Mouse (Mus musculus) monocyte, adult 59 days (primary cell): ENCODE data around the gene Olfr796. TPM values are rescaled to one million over a fixed set of nuclear protein-coding genes. Genes with fewer than 3 reads are reported as not detected.

Experiments used
- total RNA-seq, 2 experiments: library from RNA; stranded (reverse); gene quantifications; one replicate each; pipeline ENCODE4 v1.2.4; 2023

Olfr796 gene
- total RNA-seq, result not detected

GRCm38 (mm10) chr10:129612470-129612869 is at the start of gene Olfr796:
Olfr796 (minus strand) TSS chr10:129612570.

GRCm38 (mm10) chr10:129657394-129657793 is 45.0 kb upstream of the Olfr796 start, which contains the start of gene Olfr800:
Olfr800 (plus strand) TSS chr10:129657694.

GRCm38 (mm10) chr10:129637184-129637583 is 24.8 kb upstream of the Olfr796 start, which contains the start of gene Olfr799:
Olfr799 (plus strand) TSS chr10:129637484.

GRCm38 (mm10) chr10:129627834-129628233 is 15.5 kb upstream of the Olfr796 start, which contains the start of gene Olfr798:
Olfr798 (minus strand) TSS chr10:129627934.

GRCm38 (mm10) chr10:129567355-129567754 is 45.0 kb downstream of the Olfr796 start, which contains the start of gene Olfr794:
Olfr794 (plus strand) TSS chr10:129567655.

Other genes with a start within 250 kb of the Olfr796 start
- gene Olfr784, start 228.5 kb downstream of the Olfr796 start, total RNA-seq, result not detected
- gene Olfr785, start 207.1 kb downstream of the Olfr796 start, total RNA-seq, result not detected
- gene Olfr786, start 185.3 kb downstream of the Olfr796 start, total RNA-seq, result not detected
- not detected for gene Olfr787, start 150.7 kb downstream of the Olfr796 start, total RNA-seq
- gene Olfr788, start 141.6 kb downstream of the Olfr796 start, total RNA-seq, result not detected
- gene Olfr789, start 127.8 kb downstream of the Olfr796 start, total RNA-seq, result not detected
- not detected for gene Olfr790, start 114.1 kb downstream of the Olfr796 start, total RNA-seq
- gene Olfr791, start 90.8 kb downstream of the Olfr796 start, total RNA-seq, result not detected
- not detected for gene Olfr792, start 73.4 kb downstream of the Olfr796 start, total RNA-seq
- not detected for gene Olfr794, start 44.9 kb downstream of the Olfr796 start, total RNA-seq
- not detected for gene Olfr798, start 15.4 kb upstream of the Olfr796 start, total RNA-seq
- gene Olfr799, start 24.9 kb upstream of the Olfr796 start, total RNA-seq, result not detected
- gene Olfr800, start 45.1 kb upstream of the Olfr796 start, total RNA-seq, result not detected
- gene Olfr801, start 61.3 kb upstream of the Olfr796 start, total RNA-seq, result not detected
- not detected for gene Olfr802, start 75.6 kb upstream of the Olfr796 start, total RNA-seq
- not detected for gene Olfr803, start 81.7 kb upstream of the Olfr796 start, total RNA-seq
- not detected for gene Olfr804, start 90.6 kb upstream of the Olfr796 start, total RNA-seq
- not detected for gene Olfr805, start 116.8 kb upstream of the Olfr796 start, total RNA-seq
- gene Olfr806, start 129.4 kb upstream of the Olfr796 start, total RNA-seq, result not detected
- not detected for gene Olfr807, start 145.2 kb upstream of the Olfr796 start, total RNA-seq
- gene Olfr808, start 152.9 kb upstream of the Olfr796 start, total RNA-seq, result not detected
- gene Olfr809, start 162.1 kb upstream of the Olfr796 start, total RNA-seq, result not detected
- gene Olfr810, start 182.3 kb upstream of the Olfr796 start, total RNA-seq, result not detected
- not detected for gene Olfr811, start 191.8 kb upstream of the Olfr796 start, total RNA-seq
- gene Olfr812, start 233.5 kb upstream of the Olfr796 start, total RNA-seq, result not detected
- gene Olfr813, start 242.8 kb upstream of the Olfr796 start, total RNA-seq, result not detected